ENCODE assay signal across 28 mouse cellular contexts in the genomic region with DNA sequence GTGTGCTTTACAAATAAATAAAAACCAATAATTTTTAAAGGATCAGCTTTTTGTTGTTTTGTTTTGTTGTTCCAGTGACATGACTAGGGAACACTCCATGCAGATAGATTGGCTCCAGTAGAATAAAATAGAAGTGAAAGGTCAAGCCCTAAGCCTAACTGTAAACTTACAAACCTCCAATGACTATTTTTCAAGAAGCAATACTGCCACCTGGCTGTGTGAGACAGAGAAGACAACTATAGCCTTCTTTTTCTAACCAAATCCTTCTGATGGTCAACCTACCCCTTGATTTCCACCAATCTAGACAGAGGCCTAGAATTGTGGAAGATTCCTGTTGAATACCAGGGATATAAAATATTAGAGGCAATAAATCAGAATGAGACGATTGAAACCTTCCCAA. TPM values are rescaled to one million over a fixed set of nuclear protein-coding genes. Genes with fewer than 3 reads are reported as not detected.
A peak's percentile ranks its signal among the peaks of the same experiment; 100 is the strongest.
DNase-seq lines count a peak whose midpoint lies in the region; ATAC-seq and TF ChIP-seq lines count a peak whose summit lies in the region.
"Had no signal": no experiment of that assay in that cellular context is flagged by ENCODE, and none has a peak within 500 bp of the region (broad histone marks: within the 10 kb centered on the region; RNA-seq: fewer than 3 reads in every experiment).

No protein-coding gene starts in this region.

- no peaks in the 10 kb centered on the region for H3K79me2 ChIP-seq in CH12.LX (replicated peaks; ENCODE audit: control insufficient read depth, extremely low read depth, insufficient read depth, poor library complexity, severe bottlenecking)

- no peak overlapping the region for H3K9ac ChIP-seq in CH12.LX (ENCODE audit: insufficient read depth, low read depth)
- H3K9ac ChIP-seq in midbrain, embryonic 11.5 days (ENCODE audit: low read length), result no peak overlapping the region
- H3K9ac ChIP-seq: forebrain, embryonic 13.5 days; heart, embryonic 12.5 days; heart, embryonic 15.5 days; hindbrain, embryonic 13.5 days; intestine, embryonic 15.5 days had no signal

- intact Hi-C loops in left cerebral cortex, adult 2 months (cut with DNase I), result no loop called here

- H3K36me3 ChIP-seq in CH12.LX (replicated peaks in 1 of 2; ENCODE audit: control insufficient read depth in 1 of 2, insufficient read depth in 1 of 2, low read length in 1 of 2), result no peaks in the 10 kb centered on the region
- no peaks in the 10 kb centered on the region for H3K36me3 ChIP-seq in midbrain, embryonic 11.5 days (ENCODE audit: control insufficient read depth, insufficient read depth, low read length)
- H3K36me3 ChIP-seq: forebrain, embryonic 10.5 days; G1E; heart, embryonic 12.5 days; heart, embryonic 15.5 days; hindbrain, embryonic 10.5 days; hindbrain, embryonic 13.5 days; intestine, embryonic 15.5 days had no signal

- H3K27me3 ChIP-seq in CH12.LX (replicated peaks), result no peaks in the 10 kb centered on the region
- no peaks in the 10 kb centered on the region for H3K27me3 ChIP-seq in midbrain, embryonic 11.5 days (ENCODE audit: control insufficient read depth, insufficient read depth, low read length)
- H3K27me3 ChIP-seq: forebrain, embryonic 13.5 days; heart, embryonic 12.5 days; heart, embryonic 15.5 days; hindbrain, embryonic 13.5 days; intestine, embryonic 15.5 days had no signal

- H3K4me3 ChIP-seq in left cerebral cortex, adult 2 months, result no peak overlapping the region
- H3K4me3 ChIP-seq in CH12.LX (replicated peaks in 1 of 3; ENCODE audit: low read depth in 2 of 3, low read length in 2 of 3, poor library complexity in 1 of 3), result no peak overlapping the region
- no peak overlapping the region for H3K4me3 ChIP-seq in midbrain, embryonic 11.5 days (ENCODE audit: low read depth, low read length)
- H3K4me3 ChIP-seq: forebrain, embryonic 10.5 days; forebrain, embryonic 13.5 days; heart, embryonic 12.5 days; heart, embryonic 15.5 days; hindbrain, embryonic 10.5 days; hindbrain, embryonic 13.5 days; intestine, embryonic 15.5 days had no signal

- WGBS in midbrain, embryonic 11.5 days, result no CpG with 5 or more reads among the region's 1 CpGs

- in situ Hi-C loops in CH12.LX (cut with MboI; ENCODE audit: low pct_ligation_motif_present, low pct_unique_long_range_greater_than_20kb, low sequenced_read_pairs), result no loop called here

- no peak for ATAC-seq in midbrain, embryonic 11.5 days (ENCODE audit: low FRiP score)
- ATAC-seq: forebrain, embryonic 13.5 days; forebrain, embryonic 16.5 days; hindbrain, embryonic 16.5 days; intestine, embryonic 15.5 days; Patski had no signal

- no peak overlapping the region for H3K27ac ChIP-seq in left cerebral cortex, adult 2 months
- H3K27ac ChIP-seq in CH12.LX (ENCODE audit: insufficient read depth, low read depth), result no peak overlapping the region
- no peak overlapping the region for H3K27ac ChIP-seq in midbrain, embryonic 11.5 days (ENCODE audit: low read depth, low read length)
- H3K27ac ChIP-seq: forebrain, embryonic 10.5 days; forebrain, embryonic 13.5 days; heart, embryonic 15.5 days; hindbrain, embryonic 10.5 days; hindbrain, embryonic 13.5 days; intestine, embryonic 15.5 days had no signal

- peak; percentile 24 for TF ChIP-seq CTCF in left cerebral cortex, adult 2 months (IDR thresholded peaks at IDR 0.05)
- peak in 1 of 2 experiments; percentile 38; a peak in 2 of 4 replicates for TF ChIP-seq CTCF in CH12.LX (conservative IDR thresholded peaks at IDR 0.05 in 1 of 2, IDR thresholded peaks at IDR 0.05 in 1 of 2; ENCODE audit: low read depth in 2 of 2, low read length in 2 of 2)

- H3K4me1 ChIP-seq in CH12.LX (ENCODE audit: control insufficient read depth in 1 of 2, insufficient read depth in 2 of 2), result no peaks in the 10 kb centered on the region
- no peaks in the 10 kb centered on the region for H3K4me1 ChIP-seq in midbrain, embryonic 11.5 days (ENCODE audit: control insufficient read depth, insufficient read depth, low read length)
- H3K4me1 ChIP-seq: forebrain, embryonic 10.5 days; forebrain, embryonic 13.5 days; heart, embryonic 12.5 days; heart, embryonic 15.5 days; hindbrain, embryonic 10.5 days; hindbrain, embryonic 13.5 days; intestine, embryonic 15.5 days had no signal

- no peak for TF ChIP-seq EP300 in CH12.LX (IDR thresholded peaks at IDR 0.05; ENCODE audit: low read length)

- H3K4me2 ChIP-seq in CH12.LX (ENCODE audit: insufficient read depth, low read depth, poor library complexity, severe bottlenecking), result no peak overlapping the region
- no peak overlapping the region for H3K4me2 ChIP-seq in midbrain, embryonic 11.5 days
- H3K4me2 ChIP-seq: forebrain, embryonic 13.5 days; heart, embryonic 12.5 days; heart, embryonic 15.5 days; hindbrain, embryonic 13.5 days; intestine, embryonic 15.5 days had no signal

- dilution Hi-C loops in CH12.LX (cut with MboI; ENCODE audit: extremely low pct_ligation_motif_present, extremely low pct_unique_long_range_greater_than_20kb, low sequenced_read_pairs), result no loop called here

- TF ChIP-seq POLR2A in CH12.LX (IDR thresholded peaks at IDR 0.05; ENCODE audit: low read depth, low read length), result no peak

- H3K9me3 ChIP-seq in CH12.LX (replicated peaks; ENCODE audit: low read length), result no peaks in the 10 kb centered on the region
- H3K9me3 ChIP-seq in midbrain, embryonic 11.5 days (ENCODE audit: control insufficient read depth, low read length), result no peaks in the 10 kb centered on the region
- H3K9me3 ChIP-seq: forebrain, embryonic 10.5 days; forebrain, embryonic 13.5 days; G1E; heart, embryonic 12.5 days; heart, embryonic 15.5 days; hindbrain, embryonic 10.5 days; hindbrain, embryonic 13.5 days; intestine, embryonic 15.5 days had no signal

- TF ChIP-seq RAD21 in CH12.LX (IDR thresholded peaks at IDR 0.05; ENCODE audit: low read depth, low read length), result peak; percentile 22

- peak; percentile 9 for DNase-seq in adrenal gland, postnatal 14 days
- DNase-seq in adrenal gland, postnatal 4 days (ENCODE audit: low spot score in 2 of 2), result no peak
- DNase-seq in left cerebral cortex, adult 2 months (ENCODE audit: extremely low spot score in 1 of 2, low spot score in 2 of 2), result no peak
- no peak for DNase-seq in left cerebral cortex, adult 8-10 months (ENCODE audit: low spot score in 2 of 2)
- DNase-seq in 416B (ENCODE audit: low read depth) (peak; percentile 0), CH12.LX (ENCODE audit: extremely low read depth) (peak; percentile 2)
- no peak for DNase-seq in midbrain, embryonic 11.5 days (ENCODE audit: low spot score, missing footprints)
- no peak for DNase-seq in urinary bladder, postnatal 4 days (ENCODE audit: low spot score in 2 of 2)
- DNase-seq: cerebellum, adult 11-12 months; cerebellum, adult 8-10 months; cerebellum, postnatal 14 days; gastrocnemius, postnatal 10 days; gastrocnemius, postnatal 36 days; heart, postnatal 10 days; heart, postnatal 36 days had no signal

TF ChIP-seq in CH12.LX, 34 proteins besides CTCF, POLR2A, EP300 and RAD21:
- TF ChIP-seq SMC3 (IDR thresholded peaks at IDR 0.05; ENCODE audit: low read depth, low read length) (peak; percentile 24), GABPA (IDR thresholded peaks at IDR 0.05; ENCODE audit: insufficient replicate concordance, low read depth, low read length) (no peak), MYC (IDR thresholded peaks at IDR 0.05; ENCODE audit: low read depth, low read length) (no peak)

RNA-seq across cellular contexts. Expression of a gene that starts 45.7 kb away (rescaled TPM):
- 10.1 and 12.2 TPM in 2 replicates for total RNA-seq in adrenal gland, postnatal 14 days (2021)
- total RNA-seq in adrenal gland, postnatal 4 days (2021), result 10 to 100 TPM; 34.5 to 36.8 TPM
- total RNA-seq in left cerebral cortex, adult 2 months (2021), result not detected
- not detected for total RNA-seq in left cerebral cortex, adult 8-10 months (2022)
- total RNA-seq in CH12.LX (2012; rRNA removed), result not detected in 2 replicates
- not detected in 2 replicates for total RNA-seq in CH12.LX (2014; rRNA removed)
- polyA plus RNA-seq in CH12.LX (2012; ENCODE audit: insufficient read length, low read depth), result not detected in 2 replicates
- polyA plus RNA-seq in midbrain, embryonic 11.5 days (2014; fragmentation: Nextera tagmentation; extraction: Ambion mirVana), result 1.1 and 1.6 TPM in 2 replicates
- total RNA-seq: G1E; gastrocnemius, adult 18-20 months; gastrocnemius, postnatal 10 days; gastrocnemius, postnatal 36 days; granulocyte monocyte progenitor cell, adult 5-6 weeks; heart, postnatal 10 days; heart, postnatal 36 days had no signal
- polyA plus RNA-seq: G1E; heart, embryonic 12.5 days; heart, embryonic 15.5 days; Patski had no signal

Comparison
In these comparisons a context has a peak if more than half of its experiments do, and no peak if none do; other contexts are left out.
1. DNase-seq: peak in adrenal gland, postnatal 14 days (single experiment), 416B (single experiment) and CH12.LX (single experiment); none in adrenal gland, postnatal 4 days (0 of 2), left cerebral cortex, adult 2 months (0 of 2), left cerebral cortex, adult 8-10 months (0 of 2), midbrain, embryonic 11.5 days (single experiment) and urinary bladder, postnatal 4 days (0 of 2).